Mouse (Mus musculus) 3T3-L1 (cell line): ENCODE data around the gene Csnk1g2.

Source experiments
- DNase-seq: peaks from one replicate; pipeline ENCODE4 v3.0.0-alpha.2; 2015; ENCODE audit warnings: low read depth, low spot score

Gene Csnk1g2

GRCm38 (mm10) chr10:80622661-80623456, at the start of gene Csnk1g2:
Gene Csnk1g2 (plus strand): TSS chr10:80622838.
- no peak for DNase-seq

- no peak for DNase-seq
These were observed 48.7 kb upstream of the Csnk1g2 start for GRCm38 (mm10) chr10:80573944-80574343.

GRCm38 (mm10) chr10:80574896-80575295, 47.7 kb upstream of the Csnk1g2 start:
- DNase-seq = no peak

- DNase-seq = no peak
These were observed 46.7 kb upstream of the Csnk1g2 start for GRCm38 (mm10) chr10:80575925-80576324.

- peak; percentile 53 for DNase-seq
These were observed 46.1 kb upstream of the Csnk1g2 start for GRCm38 (mm10) chr10:80576351-80577194.

- peak; percentile 92 for DNase-seq
These were observed 45.2 kb upstream of the Csnk1g2 start, which contains the start of gene Klf16 for GRCm38 (mm10) chr10:80577195-80578130. Gene Klf16 (minus strand): TSS chr10:80577321.

GRCm38 (mm10) chr10:80578131-80578750, 44.4 kb upstream of the Csnk1g2 start:
- DNase-seq = peak; percentile 86

GRCm38 (mm10) chr10:80578911-80579310, 43.7 kb upstream of the Csnk1g2 start:
- peak; percentile 91 for DNase-seq

- no peak for DNase-seq
These were observed 39.6 kb upstream of the Csnk1g2 start for GRCm38 (mm10) chr10:80583047-80583446.

GRCm38 (mm10) chr10:80584045-80584488, 38.6 kb upstream of the Csnk1g2 start:
- DNase-seq = no peak

- no peak for DNase-seq
These were observed 37.7 kb upstream of the Csnk1g2 start for GRCm38 (mm10) chr10:80584642-80585552.

GRCm38 (mm10) chr10:80585581-80585980, 37.1 kb upstream of the Csnk1g2 start:
- no peak for DNase-seq

GRCm38 (mm10) chr10:80586407-80587304, 36.0 kb upstream of the Csnk1g2 start:
- no peak for DNase-seq

GRCm38 (mm10) chr10:80587305-80587657, 35.4 kb upstream of the Csnk1g2 start:
- no peak for DNase-seq

GRCm38 (mm10) chr10:80589127-80589878, 33.3 kb upstream of the Csnk1g2 start:
- DNase-seq = peak; percentile 54

GRCm38 (mm10) chr10:80589879-80590854, 32.5 kb upstream of the Csnk1g2 start, which contains the start of gene Abhd17a:
Gene Abhd17a (minus strand): TSS chr10:80590341.
- peak; percentile 97 for DNase-seq

- no peak for DNase-seq
These were observed 26.3 kb upstream of the Csnk1g2 start for GRCm38 (mm10) chr10:80596318-80596717.
